Comparison of ENCODE assay signal across 8 mouse cellular contexts in genomic region chr2:29670231-29670991, GRCm38 (mm10). TPM values are rescaled to one million over a fixed set of nuclear protein-coding genes. Genes with fewer than 3 reads are reported as not detected.
A peak's percentile ranks its signal among the peaks of the same experiment; 100 is the strongest.
DNase-seq lines count a peak whose midpoint lies in the region; ATAC-seq and TF ChIP-seq lines count a peak whose summit lies in the region.

No protein-coding gene starts in this region.

- no peaks in the 10 kb centered on the region for H3K9me3 ChIP-seq in neural tube, embryonic 13.5 days
- no peaks in the 10 kb centered on the region for H3K9me3 ChIP-seq in intestine, embryonic 16.5 days (ENCODE audit: control insufficient read depth, low read length)
- H3K9me3 ChIP-seq in neural tube, embryonic 14.5 days (ENCODE audit: control insufficient read depth, low read length) = no peaks in the 10 kb centered on the region

- peak; percentile 49; the same call in 1 of the 2 replicates for TF ChIP-seq CTCF in brain, embryonic 14.5 days (IDR thresholded peaks at IDR 0.05; ENCODE audit: borderline replicate concordance, extremely low read depth, insufficient read depth, insufficient read length)

- no peak for DNase-seq in neural tube, embryonic 10.5 days (ENCODE audit: extremely low spot score, low spot score)
- peak; percentile 88 for DNase-seq in brain, embryonic 14.5 days (ENCODE audit: low read depth)
- peak; percentile 69 for DNase-seq in gastrocnemius, adult 18-20 months (ENCODE audit: low spot score)
- DNase-seq in left cerebral cortex, postnatal 4 days = peak; percentile 66
- DNase-seq in thymus, postnatal 36 days = peak; percentile 77 to 85

- H3K4me3 ChIP-seq in neural tube, embryonic 13.5 days = no peak overlapping the region
- H3K4me3 ChIP-seq in intestine, embryonic 16.5 days (ENCODE audit: low read length) = no peak overlapping the region
- no peak overlapping the region for H3K4me3 ChIP-seq in neural tube, embryonic 14.5 days (ENCODE audit: low read depth, low read length)

- peaks cover 51% of the 10 kb centered on the region for H3K4me1 ChIP-seq in neural tube, embryonic 13.5 days (replicated peaks)
- peaks cover 43% of the 10 kb centered on the region for H3K4me1 ChIP-seq in intestine, embryonic 16.5 days (ENCODE audit: control insufficient read depth, insufficient read depth, low read length)
- H3K4me1 ChIP-seq in neural tube, embryonic 14.5 days (ENCODE audit: control insufficient read depth, insufficient read depth, low read length) = peaks cover 25% of the 10 kb centered on the region

- ATAC-seq in neural tube, embryonic 13.5 days (ENCODE audit: low read depth) = peak; percentile 52; the same call in 1 of the 2 replicates
- no peak for ATAC-seq in intestine, embryonic 16.5 days
- ATAC-seq in neural tube, embryonic 14.5 days (ENCODE audit: low read depth) = no peak; the same call in 1 of the 2 replicates

- intact Hi-C loops in left cerebral cortex, postnatal 4 days (cut with DNase I) = no loop called here

- no peaks in the 10 kb centered on the region for H3K27me3 ChIP-seq in neural tube, embryonic 13.5 days
- H3K27me3 ChIP-seq in intestine, embryonic 16.5 days (replicated peaks; ENCODE audit: control insufficient read depth, insufficient read depth, low read length) = no peaks in the 10 kb centered on the region
- no peaks in the 10 kb centered on the region for H3K27me3 ChIP-seq in neural tube, embryonic 14.5 days (ENCODE audit: control insufficient read depth, insufficient read depth, low read length)

- TF ChIP-seq POLR2A in brain, embryonic 14.5 days (IDR thresholded peaks at IDR 0.05; ENCODE audit: borderline replicate concordance, extremely low read depth, insufficient read depth, insufficient read length, poor library complexity, severe bottlenecking) = no peak

- no peaks in the 10 kb centered on the region for H3K36me3 ChIP-seq in neural tube, embryonic 13.5 days
- no peaks in the 10 kb centered on the region for H3K36me3 ChIP-seq in intestine, embryonic 16.5 days (ENCODE audit: control insufficient read depth, insufficient read depth, low read length)
- H3K36me3 ChIP-seq in neural tube, embryonic 14.5 days (ENCODE audit: control insufficient read depth, insufficient read depth, low read length) = no peaks in the 10 kb centered on the region

- peak overlapping the region; percentile 18; the same call in 1 of the 2 replicates for H3K4me2 ChIP-seq in neural tube, embryonic 13.5 days
- H3K4me2 ChIP-seq in intestine, embryonic 16.5 days (ENCODE audit: low read depth, low read length) = peak overlapping the region; percentile 1; the same call in 1 of the 2 replicates
- no peak overlapping the region for H3K4me2 ChIP-seq in neural tube, embryonic 14.5 days (ENCODE audit: low read depth, low read length)

- 0 out of 2 replicates have a peak overlapping the region, but pooled peaks have one; percentile 9 for H3K9ac ChIP-seq in neural tube, embryonic 13.5 days
- no peak overlapping the region for H3K9ac ChIP-seq in intestine, embryonic 16.5 days (ENCODE audit: low read depth, low read length)
- H3K9ac ChIP-seq in neural tube, embryonic 14.5 days (replicated peaks; ENCODE audit: low read depth, low read length) = no peak overlapping the region

- 47% methylated on average over 9 of the region's 9 CpGs for WGBS in neural tube, embryonic 13.5 days
- whole genome bisulfite sequencing in intestine, embryonic 16.5 days = 34% methylated on average over 9 of the region's 9 CpGs
- 47% methylated on average over 9 of the region's 9 CpGs for WGBS in neural tube, embryonic 14.5 days

- peak overlapping the region; percentile 59 for H3K27ac ChIP-seq in neural tube, embryonic 13.5 days (replicated peaks)
- H3K27ac ChIP-seq in intestine, embryonic 16.5 days (ENCODE audit: low read length) = peak overlapping the region; percentile 24; the same call in 1 of the 2 replicates
- peak overlapping the region; percentile 52; the same call in 1 of the 2 replicates for H3K27ac ChIP-seq in neural tube, embryonic 14.5 days (ENCODE audit: low read depth, low read length)

RNA-seq across cellular contexts. Expression of gene Rapgef1, which starts 50.9 kb away (rescaled TPM):
- polyA plus RNA-seq in neural tube, embryonic 13.5 days (2015; fragmentation: Nextera tagmentation; extraction: Ambion mirVana) = 13.5 and 15.5 TPM in 2 replicates
- 94.9 and 101 TPM in 2 replicates for polyA plus RNA-seq in brain, embryonic 14.5 days (2012; rRNA removed)
- 100 to 1,000 TPM; 137 to 155 TPM for total RNA-seq in gastrocnemius, adult 18-20 months (2021)
- polyA plus RNA-seq in intestine, embryonic 16.5 days (2015; fragmentation: Nextera tagmentation; extraction: Ambion mirVana) = 7.9 and 8.1 TPM in 2 replicates
- 100 to 1,000 TPM; 149 to 155 TPM for total RNA-seq in left cerebral cortex, postnatal 4 days (2021)
- 18.9 and 21.9 TPM in 2 replicates for polyA plus RNA-seq in neural tube, embryonic 14.5 days (2014; fragmentation: Nextera tagmentation; extraction: Ambion mirVana)
